Mouse (Mus musculus): ENCODE data around the gene Slc10a7.
"Not testable (repeated sequence)": the region's sequence is repeated elsewhere in the genome, so short reads cannot be mapped to it uniquely, and the experiment has no call there.

Gene Slc10a7

DNA sequence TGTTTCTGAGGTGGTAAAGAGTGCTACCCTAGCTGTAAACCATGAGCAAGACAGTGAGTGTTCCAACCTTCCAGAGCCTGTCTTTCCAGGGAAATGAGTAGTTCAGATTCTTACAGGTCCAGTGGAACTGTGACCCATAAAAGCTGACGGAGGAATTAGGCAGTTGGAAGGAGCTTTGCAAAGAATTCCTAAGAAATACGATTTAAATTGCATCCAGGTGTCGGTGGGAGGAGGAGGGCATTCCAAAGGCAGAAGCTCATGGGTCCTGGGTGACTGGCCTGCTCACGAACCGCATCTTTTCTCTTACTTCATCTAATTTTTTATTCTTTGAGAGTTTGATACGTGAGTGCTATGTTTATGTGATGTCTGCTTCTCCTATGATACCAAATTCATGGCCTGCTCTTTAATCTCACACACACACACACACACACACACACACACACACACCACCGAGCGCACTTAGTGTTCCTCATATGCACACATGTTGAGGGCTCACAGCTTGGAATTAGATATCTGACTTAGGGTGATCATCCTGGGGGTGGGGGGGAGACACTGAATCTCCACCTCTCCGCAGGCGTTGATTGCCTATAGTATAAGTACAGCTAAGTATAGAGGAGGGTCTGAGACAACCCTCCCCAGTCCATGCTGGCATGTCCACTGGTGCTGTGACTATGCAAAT, 169.5 kb downstream of the Slc10a7 start:
- DNase-seq: no peak

DNA sequence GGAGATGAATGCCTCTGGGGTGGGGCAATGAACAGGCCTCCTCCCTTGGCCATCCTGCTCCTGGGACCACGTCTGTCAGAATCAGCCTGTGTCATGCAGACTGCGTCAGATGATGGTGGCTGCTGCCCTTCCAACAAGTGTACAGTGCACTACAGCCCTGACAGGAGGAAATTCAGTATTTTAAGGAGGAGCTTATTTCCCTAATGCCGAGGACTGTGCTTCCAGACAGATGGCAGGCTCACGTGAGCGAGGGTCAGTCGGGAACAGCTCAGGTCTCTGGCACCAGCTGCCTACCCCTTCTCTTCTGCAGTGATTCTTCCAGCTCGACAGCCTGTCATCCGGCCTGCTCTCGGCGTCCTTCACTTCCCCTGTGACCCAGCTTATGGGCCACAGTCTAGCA, 181.6 kb downstream of the Slc10a7 start:
- DNase-seq: no peak

DNA sequence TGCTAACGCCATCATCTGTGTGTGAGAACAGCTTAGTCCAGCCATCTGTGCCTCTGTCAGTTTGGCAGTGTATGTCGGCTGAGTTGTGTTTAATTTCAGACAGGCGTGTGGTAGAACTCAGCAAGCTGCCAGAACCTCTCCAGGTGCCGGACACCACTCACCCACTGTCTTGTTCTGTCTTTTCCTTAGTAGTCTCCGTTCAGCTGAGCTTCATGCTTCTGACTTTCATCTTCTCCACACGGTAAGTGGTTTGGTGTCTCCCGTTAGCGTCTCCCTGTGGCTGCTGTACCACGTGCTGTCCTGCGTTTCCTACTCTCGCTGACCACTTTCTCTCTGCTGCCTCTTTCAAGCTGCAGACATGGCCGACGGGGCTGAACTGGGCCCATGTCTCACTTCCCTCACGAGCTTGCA, 189.2 kb downstream of the Slc10a7 start:
- peak; percentile 62 for DNase-seq

DNA sequence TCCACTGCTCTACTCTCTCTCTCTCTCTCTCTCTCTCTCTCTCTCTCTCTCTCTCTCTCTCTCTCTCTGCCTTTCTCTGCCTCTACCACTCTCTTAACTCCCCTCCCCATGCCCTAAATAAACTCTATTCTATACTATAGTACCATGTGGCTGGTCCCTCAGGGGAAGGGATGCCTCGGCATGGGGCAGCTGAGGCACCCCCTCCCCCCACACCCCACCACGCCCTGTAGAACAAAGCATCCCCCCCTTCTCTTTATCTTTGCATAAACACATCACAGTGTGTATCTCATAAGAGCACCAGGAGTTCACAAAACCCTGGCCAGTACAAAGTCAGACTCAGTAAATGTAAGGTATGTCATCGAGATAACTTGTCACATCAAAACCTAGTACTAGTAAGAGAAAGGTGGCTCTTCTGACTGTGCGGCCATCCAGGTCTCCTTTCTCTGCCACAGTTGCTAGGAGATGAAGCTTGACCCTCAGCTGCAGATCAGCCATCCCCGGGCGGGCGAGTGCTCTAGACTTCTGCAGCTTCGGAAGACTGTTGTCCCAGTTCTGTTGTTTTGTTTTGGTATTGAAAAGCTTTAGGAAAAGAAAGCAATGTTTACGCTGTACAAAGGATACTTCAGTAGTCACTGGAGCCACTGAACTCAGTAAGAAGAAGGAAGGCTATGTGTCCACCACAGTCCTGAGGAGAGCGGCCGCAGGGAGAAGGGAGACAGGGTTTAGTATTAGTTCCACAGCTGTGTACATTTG, 194.1 kb downstream of the Slc10a7 start:
- no peak for DNase-seq

DNA sequence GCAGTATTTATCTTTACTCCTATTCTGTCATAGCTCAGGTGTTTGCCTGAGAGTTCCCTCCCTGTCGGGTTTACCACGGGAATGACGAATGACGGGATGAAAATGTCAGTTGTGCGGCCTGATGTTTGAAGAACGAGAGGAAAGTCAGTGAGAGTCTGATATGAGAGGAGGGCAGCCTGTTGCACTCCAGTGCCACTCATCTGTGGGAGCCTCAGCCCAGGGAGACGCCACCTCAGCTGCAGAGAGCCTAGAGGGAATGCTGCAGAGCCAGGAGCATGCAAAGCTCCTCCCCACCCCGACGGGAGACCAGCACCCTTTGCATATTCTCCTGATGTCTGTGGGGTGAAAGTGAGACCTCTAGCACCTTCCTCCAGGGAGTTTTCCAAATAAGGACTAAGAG, 196.8 kb downstream of the Slc10a7 start:
- no peak for DNase-seq

DNA sequence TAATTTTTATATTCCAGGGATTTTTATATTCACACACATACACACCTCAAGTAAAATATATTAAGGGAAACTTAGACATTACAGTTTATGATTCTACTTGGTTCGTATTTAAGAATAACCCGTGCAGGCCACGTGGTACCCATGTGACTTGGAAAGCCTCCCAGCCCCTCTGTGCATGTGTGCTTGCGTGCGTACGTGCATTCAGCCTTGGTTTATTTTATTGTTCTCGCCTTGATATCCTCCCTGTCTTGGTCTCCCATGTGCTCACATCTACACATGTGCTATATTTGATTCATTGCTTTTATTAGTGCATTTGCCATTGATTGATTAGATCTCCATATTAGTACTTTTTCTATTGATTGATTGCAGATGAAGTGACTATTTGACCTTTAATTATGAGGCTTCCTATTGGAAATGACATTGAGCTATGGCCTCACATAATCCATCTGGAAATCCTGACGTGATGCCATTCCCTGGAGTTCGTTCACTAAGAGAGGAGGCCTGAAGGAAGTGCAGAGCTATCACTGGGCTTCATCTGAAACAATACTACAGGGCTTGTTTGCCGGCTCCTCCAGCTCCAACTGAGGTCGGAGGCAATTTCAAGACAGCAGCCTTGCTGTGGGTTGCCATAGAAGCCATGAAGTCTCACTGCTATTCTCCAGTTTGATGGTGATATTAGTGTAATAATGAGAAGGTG, 200.9 kb downstream of the Slc10a7 start:
- no peak for DNase-seq

DNA sequence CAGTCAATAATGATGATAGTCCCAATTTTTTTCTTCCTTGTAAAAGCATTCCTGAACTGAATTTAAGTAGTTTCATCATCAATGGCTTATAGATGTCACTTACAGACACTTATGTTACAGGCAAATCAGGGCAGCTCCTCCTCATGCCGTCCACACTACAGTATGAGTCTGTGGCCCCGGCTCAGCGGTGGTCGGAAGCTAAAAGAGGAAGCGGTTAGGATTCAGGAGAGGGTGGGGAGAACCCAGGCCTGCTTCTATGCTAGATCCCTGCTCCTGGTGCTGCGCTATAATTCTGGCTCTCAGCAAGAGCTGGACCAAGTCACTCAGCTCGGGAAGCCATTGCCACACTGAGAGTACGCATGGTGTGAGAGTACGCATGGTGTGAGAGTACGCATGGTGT, 201.8 kb downstream of the Slc10a7 start:
- no peak for DNase-seq

DNA sequence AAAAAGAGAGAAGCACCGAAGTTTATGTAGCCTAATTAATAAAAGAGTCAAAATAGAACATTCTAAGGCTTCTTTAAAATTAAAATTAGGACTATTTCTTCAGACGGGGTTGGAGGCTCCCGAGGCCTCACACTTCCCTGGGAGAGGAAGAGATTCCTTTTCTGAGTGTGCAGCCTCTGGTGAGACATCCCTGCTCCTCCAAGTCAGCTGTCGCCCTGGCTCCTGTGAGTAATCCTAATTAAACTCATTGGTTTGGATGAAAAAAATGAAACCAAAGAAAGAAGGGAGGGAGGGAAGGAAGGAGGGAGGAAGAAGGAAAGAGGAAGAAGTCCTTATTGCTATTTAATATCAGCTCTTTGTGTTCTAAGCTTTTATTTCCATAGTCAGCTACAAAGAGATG, 205.7 kb downstream of the Slc10a7 start:
- no peak for DNase-seq

DNA sequence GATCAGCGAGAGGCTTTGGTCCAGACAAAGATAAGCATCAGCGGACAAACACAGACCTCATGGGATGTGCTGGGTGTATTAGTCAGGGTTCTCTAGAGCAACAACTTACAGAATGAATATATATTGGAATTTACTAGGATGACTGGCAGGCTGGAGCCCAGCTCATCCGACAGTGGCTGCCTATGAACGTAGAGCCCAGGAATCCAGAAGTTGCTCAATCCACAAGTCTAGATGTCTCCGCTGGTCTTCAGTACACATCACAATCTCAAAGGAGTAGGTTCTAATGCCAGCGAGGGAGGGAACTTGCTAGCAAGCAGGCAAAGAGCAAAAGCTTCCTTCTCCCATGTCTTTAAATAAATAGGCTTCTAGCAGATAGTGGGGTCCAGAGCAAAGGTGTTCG, 207.4 kb downstream of the Slc10a7 start:
- DNase-seq: no peak

DNA sequence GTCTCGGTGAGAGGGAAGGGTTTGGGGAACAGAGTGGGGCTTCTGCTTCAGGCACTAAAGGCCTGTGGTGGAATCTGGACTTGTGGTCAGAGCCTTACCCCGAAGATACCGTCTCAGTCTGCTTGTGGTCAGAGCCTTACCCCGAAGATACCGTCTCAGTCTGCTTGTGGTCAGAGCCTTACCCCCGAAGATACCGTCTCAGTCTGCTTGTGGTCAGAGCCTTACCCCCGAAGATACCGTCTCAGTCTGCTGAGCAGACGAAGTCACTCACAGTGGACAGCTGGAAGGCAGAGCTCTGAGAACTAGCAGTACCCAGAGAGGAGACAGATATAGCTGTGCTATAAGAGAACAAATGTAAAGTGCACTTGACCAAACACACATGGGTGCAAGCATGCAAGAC, 208.0 kb downstream of the Slc10a7 start:
- DNase-seq: not testable (repeated sequence)

DNA sequence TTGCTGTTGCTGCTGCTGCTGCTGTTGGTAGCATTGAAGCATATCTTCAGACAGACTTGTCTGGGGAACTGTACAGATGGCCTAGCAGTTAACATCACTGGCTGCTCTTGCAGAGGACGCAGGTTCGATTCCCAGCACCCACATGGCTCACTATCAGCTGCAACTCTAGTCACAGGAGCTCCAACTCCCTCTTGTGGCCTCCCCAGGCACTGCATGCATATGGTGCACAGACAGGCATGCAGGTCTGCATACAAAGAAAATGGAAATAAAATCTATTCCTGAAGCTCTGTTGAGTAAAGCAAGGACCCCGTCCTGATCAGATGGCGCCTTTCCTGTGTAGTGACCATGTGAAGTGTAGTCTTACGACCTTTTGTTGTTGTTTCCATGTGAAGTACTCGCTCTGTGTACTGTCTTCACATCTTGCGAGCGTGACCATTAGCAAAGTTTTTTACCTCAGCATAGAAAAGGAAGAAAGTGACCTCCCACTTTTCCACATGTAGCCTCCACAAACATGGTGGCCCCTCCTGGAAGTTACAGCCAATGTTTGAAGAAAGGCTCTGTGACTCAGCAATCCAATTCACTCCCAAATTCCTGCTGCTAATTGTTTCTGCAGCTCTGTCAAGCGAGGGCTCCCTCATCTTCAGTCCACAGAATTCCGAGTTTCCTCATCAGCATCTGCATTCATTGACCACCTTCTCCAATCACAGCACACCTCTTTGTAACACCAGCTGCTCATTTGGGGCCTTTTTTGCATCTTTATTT, 210.3 kb downstream of the Slc10a7 start:
- DNase-seq: no peak

DNA sequence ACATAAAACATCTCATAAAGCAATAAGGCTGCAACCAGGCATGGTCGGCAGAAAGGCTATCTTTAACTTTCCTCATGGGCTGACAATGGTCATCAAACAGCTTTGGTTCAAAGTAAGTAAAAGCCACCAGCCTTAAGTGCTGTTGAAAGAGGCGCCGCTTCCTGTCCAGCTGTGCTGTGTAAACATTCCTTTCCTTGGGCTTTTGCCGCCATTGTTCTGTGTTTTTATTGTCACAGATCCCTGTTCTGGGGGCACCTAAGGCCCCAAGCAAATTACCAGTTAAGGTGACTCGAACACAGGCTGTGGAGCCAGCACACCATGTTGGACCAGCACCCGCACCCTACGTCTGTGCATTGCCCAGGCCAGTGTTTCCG, 210.9 kb downstream of the Slc10a7 start:
- no peak for DNase-seq

DNA sequence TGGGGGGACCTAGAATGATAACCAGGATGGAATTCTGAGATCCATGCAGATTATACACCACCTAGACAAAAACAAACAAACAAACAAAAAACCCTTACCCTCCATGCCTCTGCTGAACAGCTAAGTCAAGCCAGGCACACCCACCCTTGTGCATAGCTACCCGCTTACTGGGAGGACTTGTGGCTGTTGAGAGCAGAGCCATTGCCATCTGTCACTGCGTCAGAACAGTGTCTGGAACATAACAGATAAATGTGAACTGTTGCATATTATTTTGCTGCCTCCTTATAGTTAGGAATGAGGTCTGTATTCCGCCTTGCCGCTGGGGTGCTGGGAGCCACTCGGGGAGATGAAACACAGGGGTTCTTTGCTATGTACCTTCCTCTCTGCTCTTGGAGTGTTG, 212.4 kb downstream of the Slc10a7 start:
- DNase-seq: no peak

DNA sequence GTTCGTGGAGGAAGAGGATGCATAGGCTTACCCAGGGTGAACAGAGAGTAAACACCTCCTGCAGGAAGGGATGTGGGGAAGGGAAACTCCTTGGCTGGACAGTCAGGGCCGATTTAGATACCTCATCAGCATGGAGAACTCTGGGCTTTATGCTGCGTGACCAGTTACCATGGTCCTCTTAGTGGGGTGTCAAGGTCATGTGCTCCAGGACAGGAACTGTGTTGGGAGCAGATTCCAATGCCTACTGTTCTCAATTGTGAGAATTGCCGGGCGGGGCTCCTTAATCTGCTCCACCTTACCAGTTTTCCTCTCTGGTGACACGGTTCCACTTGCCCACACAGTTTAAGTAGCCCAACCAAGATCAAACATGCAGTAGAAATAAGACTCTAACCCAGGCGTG, 213.1 kb downstream of the Slc10a7 start:
- no peak for DNase-seq

DNA sequence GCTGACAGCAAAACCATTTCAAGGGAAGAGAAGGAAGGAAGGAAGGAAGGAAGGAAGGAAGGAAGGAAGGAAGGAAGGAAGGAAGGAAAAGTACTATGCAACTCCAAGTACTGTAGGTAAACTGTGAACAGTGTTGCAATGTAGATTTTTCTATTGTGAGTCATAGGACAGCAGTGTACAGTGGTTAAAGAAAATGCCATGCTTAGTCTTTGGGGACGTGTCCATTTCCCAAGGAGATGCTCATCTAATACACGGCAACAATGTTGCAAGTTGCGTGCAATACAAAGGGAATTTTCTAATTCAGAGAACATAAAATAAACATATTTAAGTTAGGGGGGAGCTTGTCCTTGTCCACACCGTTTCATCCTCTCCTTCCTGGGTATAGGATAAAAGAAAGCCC, 215.7 kb downstream of the Slc10a7 start:
- DNase-seq: no peak

DNA sequence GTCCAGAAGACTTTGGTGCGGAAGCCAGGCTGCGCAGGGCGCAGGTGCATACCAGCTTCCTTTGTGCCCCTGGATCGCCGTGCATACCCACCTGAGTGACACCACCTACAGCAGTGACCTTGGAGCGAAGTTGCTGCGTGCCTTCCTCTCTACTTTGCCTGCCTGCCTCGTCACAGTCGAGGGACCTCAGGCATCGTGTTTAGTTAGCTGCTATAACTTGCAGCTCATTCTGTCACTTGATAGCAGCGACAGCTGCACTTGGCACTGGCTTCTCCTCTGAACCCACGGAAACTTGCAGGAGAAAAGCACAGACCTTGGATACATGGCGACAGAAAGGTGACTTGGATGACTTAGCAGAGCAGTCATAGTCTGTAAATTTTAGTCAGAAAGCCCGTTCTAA, 219.1 kb downstream of the Slc10a7 start:
- no peak for DNase-seq

DNA sequence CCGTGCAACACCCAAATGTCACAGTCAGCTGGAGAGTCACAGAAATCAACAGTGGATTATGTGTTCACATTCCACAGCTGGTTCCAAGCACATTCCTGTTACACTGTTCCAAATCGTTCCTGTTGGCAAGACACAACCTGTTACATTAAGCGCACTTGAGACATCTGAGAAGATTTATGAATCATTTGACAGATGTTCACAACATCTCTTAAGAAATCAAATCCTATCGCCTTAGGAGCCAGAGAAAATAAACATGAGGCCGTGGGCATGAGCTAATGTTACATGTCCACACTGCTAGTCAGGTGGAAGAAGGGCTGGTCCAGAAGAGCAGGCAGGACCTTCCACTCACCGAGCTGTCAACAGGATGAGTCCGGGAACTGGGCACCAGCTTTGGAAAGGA, 223.3 kb downstream of the Slc10a7 start:
- DNase-seq: no peak

DNA sequence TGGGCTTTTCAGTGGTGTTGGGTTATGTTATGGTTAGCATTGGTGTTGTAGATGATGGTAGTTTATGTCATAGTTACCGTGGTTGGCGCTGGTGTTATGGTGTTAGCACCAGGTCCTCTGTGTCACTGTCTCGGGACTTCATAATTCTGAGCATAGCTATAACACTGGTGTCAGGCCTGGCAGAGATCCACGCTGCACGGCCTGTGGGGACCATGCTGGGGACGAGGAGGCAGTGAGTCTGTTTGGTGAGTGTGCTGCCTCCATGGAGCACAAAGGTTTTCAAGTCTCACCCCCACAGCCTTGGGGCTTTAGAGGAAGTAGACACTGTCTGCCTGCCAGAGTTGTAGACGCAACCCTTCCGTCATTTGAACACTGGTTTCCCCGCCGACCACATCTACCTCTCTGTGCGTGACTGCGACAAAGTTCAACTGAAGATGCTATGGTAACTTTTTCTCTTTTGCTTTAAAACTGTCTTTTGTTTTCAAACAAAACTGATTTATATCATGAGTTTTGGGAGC, 223.9 kb downstream of the Slc10a7 start:
- no peak for DNase-seq

DNA sequence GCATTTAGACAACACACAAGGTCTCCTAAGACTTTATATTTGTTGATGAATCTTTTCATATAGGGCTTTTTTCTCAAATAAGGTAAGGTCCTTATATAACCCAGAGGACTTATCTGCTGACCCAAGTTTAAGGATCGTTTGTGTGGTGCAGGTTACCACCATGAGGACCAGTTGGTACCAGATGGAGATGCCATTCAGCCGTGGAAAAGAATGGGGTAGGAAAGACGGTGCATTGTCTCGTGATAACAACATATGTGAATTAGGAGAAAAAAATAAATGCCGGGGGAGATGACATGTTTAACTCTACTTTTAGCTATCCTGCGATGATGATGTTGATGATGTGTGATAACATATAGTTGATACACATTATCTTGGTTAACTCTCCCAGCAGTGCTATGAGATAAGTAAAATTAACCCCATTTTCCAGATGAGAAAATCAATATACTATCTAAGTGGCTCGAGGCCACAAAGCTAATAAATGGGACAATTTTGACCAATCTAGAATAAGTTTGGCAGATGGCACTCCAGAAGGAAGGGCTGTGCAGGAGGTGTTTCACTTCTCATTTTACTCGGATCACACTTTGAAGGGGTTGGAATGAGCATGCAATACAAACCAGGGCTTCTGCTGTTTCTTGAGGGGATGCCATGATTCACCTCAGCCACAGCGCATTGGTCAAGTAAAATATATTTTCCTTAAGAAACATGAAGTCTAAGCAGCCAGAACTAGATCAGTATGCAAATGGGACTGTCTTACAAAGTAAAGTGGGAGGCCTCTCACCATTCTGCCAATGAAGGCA, 225.8 kb downstream of the Slc10a7 start:
- DNase-seq: no peak

DNA sequence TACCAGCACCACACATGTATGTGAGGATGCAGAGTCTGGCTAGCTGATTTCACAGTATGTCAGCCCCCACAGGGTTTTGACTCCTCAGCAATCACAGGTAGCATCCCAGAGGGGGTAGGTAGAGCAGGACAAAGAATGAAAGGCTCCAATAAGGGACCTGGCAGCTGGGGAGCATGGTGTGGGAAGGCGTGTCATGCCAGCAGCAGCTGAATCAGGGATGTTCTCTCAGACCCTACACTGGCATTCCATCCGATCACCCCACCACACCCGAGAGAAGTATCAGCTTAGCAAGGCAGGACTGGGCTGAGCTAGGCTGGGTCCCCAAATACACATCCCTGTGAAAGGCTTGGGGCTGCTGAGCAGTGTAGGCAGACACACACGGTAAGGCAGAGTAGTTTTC, 229.2 kb downstream of the Slc10a7 start:
- DNase-seq: no peak

DNA sequence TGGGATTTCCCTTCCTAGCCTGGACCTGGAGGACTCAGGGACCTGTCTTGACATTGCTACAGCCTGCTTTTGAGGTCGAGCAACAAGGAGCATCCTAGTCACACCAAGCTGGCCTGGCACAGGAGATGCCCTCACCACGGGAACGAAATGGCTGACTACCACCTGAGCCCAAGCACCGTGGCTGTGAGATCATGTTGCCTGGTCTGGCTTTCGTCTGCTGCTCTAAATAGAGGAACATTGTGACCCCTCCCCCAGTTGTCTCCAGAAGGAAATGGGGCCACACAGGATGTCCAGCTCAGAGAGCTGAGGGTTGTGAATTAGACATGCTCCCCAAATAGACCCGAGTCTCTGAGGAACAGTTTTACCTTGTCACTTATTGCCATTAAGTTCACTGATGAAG, 231.8 kb downstream of the Slc10a7 start:
- DNase-seq: no peak

DNA sequence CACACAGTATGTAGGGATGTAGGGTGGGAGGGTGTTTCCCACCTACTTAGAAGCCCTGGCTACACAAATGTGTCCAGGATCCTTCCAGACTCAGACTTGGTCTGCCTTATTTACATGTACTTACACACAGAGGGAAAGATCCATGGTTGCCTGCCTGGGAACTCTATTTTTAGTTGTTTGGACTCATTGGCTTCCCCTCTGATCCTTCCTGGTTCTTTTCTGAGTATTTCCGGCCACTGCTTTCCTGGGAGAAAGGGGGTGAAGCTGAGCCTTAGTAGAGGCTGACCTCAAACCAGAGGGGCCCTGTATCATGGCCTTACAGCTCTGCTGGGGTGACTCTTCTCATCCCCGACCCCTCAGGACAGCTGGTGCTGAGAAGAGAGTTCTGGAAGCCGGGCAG, 232.3 kb downstream of the Slc10a7 start:
- DNase-seq: no peak

All from cerebellum, adult 9-11 months (tissue).